Mouse (Mus musculus) layer of hippocampus, adult 18-20 months (tissue): ENCODE measurements at regions not wholly inside any gene's neighbourhood (a gene's known extent, or its start where the extent isn't known, plus 50 kb on each side); places are given as distances from the start of the nearest gene placed in this dataset.
A peak's percentile ranks its signal among the peaks of the same experiment; 100 is the strongest.

Source experiments
- DNase-seq, 2 experiments: peaks; one replicate each; pipeline ENCODE4 v3.0.0; 2022; ENCODE audit warnings: low spot score in 2 of 2

DNA sequence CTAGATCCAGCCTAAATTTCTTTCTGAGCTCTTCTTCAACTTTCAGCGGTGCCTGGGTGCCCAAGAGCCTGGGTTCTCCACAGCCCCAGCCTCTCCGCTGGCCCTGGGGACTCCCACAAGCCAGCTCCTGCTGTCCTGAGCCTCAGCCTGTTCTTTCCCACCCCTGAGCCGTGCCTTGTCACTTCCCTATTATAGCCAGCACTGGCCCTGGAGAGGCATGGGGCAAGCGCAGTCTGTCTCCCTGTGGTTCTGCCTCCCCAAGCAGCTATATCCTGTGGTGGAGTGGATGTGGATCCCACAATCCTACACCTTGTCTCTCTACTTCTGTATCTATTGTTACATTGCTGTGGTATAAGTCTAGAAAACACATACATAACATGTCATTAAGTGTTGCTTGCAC lies 128.6 kb upstream of the Hgf start:
- DNase-seq: no peak

DNA sequence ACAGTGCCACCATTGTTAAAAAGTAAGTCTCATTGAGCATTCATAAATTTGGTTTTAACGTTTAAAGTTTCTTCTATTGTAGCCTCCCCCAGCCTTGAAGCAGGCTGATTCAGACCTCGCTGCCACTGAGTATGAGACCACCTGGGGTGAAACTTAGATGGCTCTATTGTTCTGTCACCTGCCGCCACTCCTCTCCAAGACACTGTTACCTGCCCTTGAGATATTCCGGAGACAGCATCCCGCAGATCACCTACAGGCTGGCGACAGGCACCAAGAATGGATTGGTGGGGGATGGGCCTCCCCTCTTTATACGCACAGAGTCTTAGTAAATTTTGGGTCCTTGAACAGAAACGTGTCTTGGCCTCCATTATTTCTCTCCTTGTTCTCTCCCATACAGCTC lies 128.0 kb upstream of the Hgf start:
- no peak for DNase-seq

DNA sequence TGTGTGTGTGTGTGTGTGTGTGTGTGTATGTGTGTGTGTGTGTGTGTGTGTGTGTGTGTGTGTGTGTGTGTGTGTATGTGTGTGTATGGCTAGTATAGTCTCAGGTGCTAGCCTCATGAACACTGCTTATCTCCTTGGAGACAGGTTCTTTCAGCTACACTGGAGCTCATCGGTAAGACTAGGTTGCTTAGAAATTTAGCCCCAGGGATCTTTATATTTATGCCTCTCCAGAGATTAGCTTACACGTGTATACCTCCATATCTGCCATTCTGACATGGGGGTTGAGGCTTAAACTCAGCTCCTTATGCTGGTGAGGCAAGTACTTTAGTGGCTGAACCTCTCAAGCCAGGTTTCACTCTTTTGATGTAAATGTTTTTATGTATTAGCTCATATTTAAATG lies 127.0 kb upstream of the Hgf start:
- no peak for DNase-seq

DNA sequence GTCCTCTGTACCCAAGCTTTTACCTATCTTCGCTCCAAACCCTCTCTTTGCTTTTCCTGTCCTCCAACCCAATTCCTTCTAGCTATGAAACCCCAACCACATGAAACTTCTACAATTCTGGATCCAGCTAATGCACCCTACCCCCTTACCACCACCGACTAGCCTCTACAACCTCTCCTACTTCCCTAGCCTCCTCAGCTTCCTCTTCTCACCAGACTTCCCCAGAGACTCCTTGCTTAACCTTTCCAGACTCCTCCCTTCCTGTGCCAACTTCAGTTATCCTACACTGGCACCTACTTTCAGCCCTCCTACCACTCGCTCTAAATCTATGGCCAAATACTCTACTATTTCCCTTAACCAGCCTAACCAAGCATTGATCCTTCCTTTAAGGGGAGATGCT lies 118.7 kb upstream of the Hgf start:
- DNase-seq: no peak

DNA sequence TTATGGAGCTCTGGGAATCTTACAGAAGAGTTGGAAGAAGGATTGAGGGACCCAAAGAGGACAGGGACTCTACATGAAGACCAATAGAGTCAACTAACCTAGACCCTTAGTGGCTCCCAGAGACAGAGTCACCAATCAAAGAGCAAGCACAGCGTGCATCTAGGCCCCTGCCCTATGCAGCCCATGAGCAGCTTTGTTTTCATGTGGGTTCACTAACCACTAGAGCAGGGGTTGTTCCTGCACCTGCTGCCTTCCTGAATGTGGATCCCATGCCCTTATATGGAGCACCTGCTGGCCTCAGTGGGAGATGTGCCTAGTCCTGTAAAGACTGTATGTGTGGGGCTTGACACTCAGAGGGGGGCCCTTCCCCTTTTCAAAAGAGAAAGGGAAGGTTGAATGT lies 108.2 kb upstream of the Hgf start:
- DNase-seq: no peak

DNA sequence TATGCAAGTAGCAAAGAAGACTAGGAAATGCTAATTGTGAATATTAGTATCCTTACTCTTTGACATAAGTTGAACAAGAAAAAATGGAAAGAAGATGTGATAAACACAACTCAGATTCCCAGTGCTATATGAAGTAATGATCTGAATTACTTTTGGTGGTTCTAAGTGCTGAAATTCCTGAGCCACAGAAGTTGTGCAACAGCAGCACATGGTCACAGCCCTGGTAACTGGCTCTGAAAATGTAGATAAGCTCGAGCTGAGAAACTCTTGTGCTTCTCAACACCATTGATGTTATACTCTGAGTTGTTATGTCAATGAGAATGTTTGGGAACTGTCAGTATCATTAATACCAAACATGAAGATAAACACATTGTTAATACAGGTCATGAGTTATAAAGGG lies 106.3 kb upstream of the Hgf start:
- DNase-seq: no peak

DNA sequence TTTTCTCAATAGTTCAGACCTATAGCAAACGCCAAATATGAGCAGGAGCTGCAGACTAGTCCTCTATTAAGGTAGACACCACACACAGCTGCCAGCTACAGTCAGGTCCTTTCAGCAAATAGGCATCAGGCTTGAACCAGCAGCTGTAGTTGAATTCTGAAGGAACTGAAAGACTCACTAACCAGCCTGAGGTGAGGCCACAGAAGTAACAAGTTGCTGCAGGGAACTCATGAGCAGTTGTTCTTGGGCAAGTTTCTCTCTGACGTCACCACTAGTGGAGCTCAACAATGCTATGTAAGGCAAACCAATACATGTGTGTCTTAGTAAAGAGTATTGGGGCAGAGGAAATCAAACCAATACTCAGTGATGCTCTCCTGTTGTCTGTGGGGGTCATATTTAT lies 91.5 kb upstream of the Hgf start:
- DNase-seq: no peak

DNA sequence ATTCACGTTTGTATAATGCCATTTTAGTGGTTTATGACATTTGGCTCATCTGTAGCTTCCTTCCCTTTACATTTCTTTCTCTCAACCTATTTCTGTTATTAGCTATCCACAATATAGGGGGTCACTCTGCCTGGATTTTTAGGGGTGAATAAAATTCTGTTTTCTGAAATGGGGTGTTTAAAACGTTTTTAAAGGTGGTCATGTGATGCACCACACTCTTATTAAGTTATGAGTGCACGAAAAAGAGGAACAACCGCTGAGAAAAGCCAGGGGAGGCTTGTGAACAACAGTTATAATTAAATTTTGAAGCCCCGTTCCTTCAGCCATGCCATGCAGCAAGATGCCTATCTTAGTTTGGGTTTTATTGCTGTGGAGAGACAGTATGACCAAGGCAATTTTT lies 87.0 kb upstream of the Hgf start:
- DNase-seq: no peak

DNA sequence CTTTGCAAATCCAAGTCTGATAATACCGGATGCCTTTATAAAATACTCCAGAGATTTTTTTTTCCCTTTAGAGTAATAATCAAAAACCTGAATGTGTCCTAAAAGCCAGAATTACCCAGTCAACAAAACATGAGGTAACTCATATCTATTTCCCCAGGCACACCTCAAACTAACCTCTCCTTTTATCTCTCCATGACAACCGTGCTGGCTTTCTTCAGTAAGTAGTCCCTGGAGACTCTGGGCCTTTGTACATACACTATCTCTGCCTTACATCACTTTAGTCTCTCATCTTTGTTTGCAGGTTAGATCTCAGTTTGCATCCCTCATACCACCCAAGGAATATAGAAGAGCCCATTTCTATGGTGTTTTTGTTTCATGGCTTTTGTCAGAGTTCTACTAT lies 84.7 kb upstream of the Hgf start:
- DNase-seq: no peak

DNA sequence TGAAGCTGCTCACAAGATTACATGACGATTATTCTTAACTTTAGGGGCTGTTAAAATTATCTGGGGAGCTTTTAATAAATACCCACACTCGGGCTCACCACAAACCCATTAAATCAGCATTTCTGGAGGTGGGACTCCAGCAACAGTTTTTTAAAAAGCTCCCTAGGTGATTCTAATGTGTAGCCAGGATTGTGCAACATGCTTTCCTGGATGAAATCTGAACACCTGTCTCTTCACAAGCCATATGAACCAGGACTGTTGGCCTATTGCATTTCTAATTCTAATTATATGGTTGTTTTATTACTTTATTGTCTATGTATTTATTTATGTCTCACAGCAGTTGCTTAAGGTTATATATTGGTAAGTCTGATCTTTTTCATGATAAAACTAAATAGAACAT lies 84.1 kb upstream of the Hgf start:
- DNase-seq: no peak

DNA sequence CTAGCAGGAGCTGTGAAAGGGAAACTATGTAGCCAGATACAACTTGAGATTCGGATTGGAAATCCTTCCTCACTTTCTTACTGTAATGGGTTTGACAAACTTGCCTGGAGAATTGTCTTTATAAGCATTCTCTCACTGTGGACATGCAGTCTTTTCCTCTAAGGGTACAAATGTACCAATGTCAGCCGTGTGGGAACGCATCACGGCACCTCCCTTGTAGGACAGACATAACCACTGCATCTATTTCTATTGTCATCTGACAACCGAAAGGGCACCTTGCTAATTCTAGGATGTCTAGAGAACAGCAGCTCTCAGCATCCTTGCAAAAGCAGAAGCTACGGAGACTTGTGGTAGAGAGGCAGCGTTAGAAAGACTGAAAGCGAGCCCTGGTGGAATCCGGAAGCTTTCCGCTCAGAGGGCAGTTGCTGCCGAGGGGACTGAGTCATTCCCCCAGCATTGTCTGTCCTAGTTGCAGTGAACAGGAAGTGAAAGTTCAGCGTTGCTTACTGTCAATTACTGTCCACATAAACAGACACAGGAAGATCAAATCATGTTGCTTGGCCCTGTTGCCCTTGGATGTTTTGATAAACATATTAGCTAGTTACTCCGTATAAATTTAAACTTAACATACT lies 83.5 kb upstream of the Hgf start:
- peak in 1 of 2 experiments; percentile 8 for DNase-seq

DNA sequence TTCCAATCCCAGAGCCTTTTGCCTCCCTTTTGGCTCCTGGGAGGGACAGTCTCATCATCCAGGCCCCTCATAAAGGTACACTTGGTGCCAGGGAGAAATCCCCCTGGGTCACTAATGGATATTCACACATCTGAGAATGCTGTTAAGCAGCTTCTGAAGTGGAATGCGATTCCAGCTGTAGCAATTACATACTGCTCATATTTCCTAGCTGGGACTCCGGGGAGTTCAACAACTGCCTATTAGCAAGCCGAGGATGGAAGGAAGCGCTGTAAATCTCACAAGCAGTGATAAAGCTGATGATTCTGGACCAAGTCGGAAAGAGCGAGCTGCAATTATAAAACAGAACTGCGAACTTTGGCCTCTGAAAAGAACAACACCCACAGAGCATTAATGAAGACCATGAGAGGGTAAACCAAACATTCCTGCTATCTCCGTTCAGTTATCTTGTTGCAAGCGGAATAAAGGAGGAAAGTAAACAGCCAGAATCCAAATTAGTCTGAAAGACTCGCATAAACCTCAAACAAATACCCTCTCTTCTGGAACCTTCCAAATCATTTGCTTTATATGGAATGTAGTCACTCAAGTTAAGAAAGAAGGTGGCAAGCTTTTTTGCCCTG lies 82.8 kb upstream of the Hgf start:
- DNase-seq: no peak

DNA sequence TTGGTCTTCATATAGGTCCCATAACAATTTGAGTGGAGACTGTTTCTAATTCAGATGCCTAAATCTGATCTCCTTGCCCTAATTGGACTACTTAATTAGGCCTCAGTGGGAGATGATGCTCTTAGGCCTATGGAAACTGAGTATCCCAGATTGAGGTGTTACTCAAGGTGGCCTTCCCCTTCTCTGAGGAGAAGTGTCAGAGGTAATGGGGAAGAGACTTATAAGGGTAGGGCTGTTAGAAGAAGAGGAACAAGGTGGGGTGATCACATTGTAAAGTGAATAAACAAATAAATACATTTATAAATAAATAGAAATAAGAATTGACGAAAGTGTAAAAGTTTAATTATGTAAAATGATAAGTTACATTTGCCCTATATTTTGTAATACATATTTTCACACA lies 65.3 kb upstream of the Hgf start:
- no peak for DNase-seq

DNA sequence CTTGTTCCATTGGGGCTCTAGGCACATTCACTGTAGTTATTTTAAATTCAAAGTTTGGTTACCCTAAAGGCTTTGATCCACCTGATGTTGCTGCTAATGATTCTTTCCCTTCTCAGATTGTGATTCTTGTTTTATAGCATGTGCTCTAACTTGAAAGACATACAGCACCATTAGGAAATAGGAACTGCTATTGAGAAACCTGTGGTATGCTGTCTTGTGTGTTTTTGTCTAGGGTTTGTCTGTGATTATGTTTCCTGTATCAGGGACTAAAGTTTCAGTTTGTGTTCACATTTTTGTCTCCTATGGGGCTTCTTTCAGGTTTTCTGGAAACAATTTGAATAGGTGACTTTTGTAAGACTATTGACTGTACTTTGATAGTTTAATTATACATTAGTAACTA lies 63.5 kb upstream of the Hgf start:
- DNase-seq: no peak

DNA sequence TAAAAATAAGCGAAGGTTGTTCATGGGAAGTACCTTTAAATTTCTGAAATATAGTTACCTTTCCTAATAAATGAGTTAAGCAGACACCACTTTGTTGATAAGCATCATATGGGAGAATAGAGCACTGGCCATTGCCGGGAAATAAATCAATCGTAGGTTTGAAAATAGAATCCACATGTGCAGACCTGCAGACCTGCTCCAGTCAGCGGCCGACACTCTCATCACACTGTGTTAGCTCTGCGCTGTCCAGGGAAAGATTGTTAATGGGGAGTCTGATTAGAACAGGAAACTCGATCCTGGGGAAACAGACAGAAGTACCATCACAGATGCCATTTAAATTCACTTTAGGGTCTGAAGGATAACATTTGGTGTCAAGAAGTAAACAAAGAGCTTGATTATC lies 53.4 kb upstream of the Hgf start:
- DNase-seq: no peak
